Mouse (Mus musculus) cerebellum, postnatal 10 days (tissue): ENCODE data around the gene Gm3095.
"Not testable (repeated sequence)": the region's sequence is repeated elsewhere in the genome, so short reads cannot be mapped to it uniquely, and the experiment has no call there.

ENCODE experiments used
- DNase-seq, 2 experiments: peaks; one replicate each; pipeline ENCODE4 v3.0.0; 2021; ENCODE audit warnings: mixed read lengths in 2 of 2

The Gm3095 gene

DNA sequence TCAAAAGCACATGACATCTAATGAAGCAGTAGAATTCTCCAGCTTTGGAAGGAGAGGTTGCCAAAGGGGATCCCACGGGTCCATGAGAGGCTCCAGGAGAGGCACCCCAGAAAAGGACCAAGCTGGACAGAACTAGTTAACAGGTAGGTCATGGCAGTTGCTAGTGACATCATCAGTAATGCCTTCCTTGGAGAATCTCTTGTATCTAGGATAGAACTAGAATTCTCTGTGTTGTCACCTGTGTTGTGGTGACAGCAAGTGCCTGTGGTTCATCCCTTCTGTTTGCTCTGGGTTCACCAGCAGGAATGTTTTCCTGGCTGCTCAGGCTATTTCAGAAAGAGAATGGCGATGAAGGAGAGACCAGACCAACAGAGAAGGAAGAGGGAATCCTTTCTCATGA lies at the start of gene Gm3095:
Gene Gm3095, plus strand, starts transcription at position 301 of the 400 bp plus-strand sequence.
- DNase-seq = not testable (repeated sequence)

DNA sequence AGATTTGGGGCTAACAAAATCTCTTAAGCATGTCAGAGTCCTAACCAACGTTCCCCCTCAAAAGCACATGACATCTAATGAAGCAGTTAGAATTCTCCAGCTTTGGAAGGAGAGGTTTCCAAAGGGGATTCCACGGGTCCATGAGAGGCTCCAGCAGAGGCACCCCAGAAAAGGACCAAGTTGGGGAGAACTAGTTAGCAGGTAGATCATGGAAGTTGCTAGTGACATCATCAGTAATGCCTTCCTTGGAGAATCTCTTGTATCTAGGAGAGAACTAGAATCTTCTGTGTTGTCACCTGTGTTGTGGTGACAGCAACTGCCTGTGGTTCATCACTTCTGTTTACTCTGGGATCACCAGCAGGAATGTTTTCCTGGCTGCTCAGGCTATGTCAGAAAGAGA lies 31.9 kb upstream of the Gm3095 start, which contains the start of gene Gm3029:
Gene Gm3029, plus strand, starts transcription at position 301 of the 400 bp plus-strand sequence.
- not testable (repeated sequence) for DNase-seq

DNA sequence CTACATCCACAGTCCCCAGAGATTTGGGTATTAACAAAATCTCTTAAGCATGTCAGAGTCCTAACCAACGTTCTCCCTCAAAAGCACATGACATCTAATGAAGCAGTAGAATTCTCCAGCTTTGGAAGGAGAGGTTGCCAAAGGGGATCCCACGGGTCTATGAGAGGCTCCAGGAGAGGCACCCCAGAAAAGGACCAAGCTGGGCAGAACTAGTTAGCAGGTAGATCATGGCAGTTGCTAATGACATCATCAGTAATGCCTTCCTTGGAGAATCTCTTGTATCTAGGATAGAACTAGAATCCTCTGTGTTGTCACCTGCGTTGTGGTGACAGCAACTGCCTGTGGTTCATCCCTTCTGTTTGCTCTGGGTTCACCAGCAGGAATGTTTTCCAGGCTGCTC lies 34.7 kb downstream of the Gm3095 start, which contains the start of gene Gm3099:
Gene Gm3099, plus strand, starts transcription at position 301 of the 400 bp plus-strand sequence.
- DNase-seq = not testable (repeated sequence)
